Mouse (Mus musculus): ENCODE results near the gene Tlnrd1.

The Tlnrd1 gene

DNA sequence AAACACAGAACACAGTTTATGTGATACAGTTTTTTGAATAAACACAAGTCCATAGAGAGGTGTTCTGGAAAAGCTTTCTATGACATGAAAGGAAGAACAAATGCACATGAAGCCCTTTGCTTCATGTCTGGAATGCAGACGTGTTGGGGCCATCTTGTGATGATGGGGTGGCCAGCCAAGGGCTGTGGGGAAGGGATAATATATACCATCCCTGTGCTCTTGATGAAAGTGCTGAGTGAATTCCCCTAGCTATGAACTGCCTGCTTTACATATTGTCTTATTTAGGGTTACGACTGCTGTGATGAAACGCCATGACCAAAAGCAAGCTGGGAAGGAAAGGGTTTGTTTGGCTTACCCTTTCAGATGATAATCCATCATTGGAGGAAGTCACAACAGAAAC lies 39.3 kb downstream of the Tlnrd1 start:
- 98% methylated on average over 3 of the region's 3 CpGs for WGBS

DNA sequence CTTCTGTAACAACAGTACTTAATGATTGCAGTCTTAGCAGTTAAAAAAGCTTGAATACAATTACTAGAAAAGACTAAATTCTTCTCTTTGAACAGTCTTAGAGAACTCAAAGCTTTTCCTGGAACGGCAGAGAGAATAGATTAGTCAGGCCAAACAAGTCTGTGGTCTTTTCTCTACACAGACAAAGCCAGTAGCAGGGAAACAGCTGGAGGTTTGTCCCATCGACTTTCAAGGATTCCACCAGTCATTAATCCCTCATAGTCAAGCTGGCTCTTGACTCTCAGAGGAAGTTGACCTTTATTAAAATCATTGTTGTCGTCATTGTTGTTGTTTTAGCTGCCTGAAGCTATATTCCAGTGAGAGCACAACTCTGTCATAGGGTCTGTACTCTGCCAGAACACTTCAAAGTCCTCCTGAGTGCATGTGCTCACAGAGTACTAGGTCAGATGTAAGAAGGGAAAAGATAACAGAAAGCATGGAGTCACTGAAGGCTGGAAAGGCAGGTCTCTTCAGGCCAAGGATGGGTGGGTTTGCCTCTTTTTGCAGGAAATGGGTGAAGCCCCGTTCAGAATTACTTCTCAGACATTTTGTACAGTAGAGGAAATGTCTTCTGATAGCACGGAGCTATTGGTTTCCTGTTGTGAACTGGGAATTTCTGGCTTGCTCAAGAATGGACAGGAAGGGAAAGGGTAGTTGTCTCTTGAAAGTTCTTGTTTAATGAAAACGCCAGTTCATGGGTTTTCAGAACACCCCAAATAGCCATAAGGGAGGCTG lies 41.4 kb downstream of the Tlnrd1 start:
- WGBS = 58% methylated on average over 6 of the region's 6 CpGs

DNA sequence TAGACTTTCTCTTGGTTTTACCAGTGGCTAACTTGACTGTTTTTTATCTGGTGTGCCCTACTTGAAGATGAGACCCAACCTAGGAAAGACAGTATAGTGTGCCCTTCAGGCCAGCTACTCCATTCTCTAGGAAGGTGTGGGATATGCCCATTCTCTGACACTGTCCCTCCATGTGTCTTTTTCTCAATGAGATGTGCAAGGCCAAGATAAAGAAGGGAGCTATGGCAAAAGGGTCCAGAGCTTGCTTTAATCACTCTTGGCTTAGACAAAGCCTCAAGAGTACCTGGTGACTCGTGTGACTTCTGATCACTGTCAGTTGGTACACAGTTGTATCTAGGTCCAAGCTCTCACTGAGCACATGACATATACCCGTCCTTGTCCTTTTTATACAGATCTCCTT lies 44.0 kb downstream of the Tlnrd1 start:
- WGBS = 95% methylated on average over 2 of the region's 2 CpGs

DNA sequence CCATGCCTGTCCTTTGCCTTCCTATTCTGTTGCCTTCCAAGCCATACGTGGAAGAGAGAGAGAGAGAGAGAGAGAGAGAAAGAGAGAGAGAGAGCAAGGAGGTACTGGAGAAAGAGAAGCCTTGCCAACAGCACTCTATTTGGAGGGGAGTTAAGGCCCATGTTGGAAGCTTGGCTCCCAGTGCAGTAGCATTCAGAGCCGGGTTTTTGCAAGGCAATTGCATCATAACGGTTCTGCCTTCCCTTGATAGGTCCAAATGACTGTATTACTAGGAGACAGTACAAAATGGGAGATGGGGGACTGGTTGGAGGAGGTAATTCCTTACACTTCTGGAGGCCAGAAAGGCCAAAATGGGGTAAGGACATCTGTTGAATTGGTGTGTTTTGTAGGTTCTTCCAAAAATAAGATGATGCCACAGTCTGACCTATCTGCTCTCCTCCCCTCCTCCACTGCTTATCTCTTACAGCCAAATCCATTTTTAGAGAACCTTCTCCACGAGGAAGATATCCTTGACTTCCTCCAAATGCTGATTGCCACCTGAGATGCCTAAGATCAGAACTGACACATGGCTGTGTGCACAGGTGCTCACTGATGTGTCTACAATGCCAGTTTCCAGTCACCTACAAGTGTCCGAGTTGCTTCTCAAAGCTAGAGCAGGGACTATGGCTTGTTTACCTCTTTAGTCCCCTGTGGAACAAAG lies 45.4 kb downstream of the Tlnrd1 start:
- 59% methylated on average over 5 of the region's 5 CpGs for WGBS
